Mouse (Mus musculus): ENCODE results near the gene Ncoa5. TPM values are rescaled to one million over a fixed set of nuclear protein-coding genes. Genes with fewer than 3 reads are reported as not detected.

Gene Ncoa5
- total RNA-seq, 2 experiments from 2014 or later, result 29.3 to 35.9 TPM

- DNase-seq, result no peak
Observed at GRCm38 (mm10) chr2:165050826-165051548, 16.3 kb upstream of the Ncoa5 start.

- no peak for DNase-seq
Observed at GRCm38 (mm10) chr2:165049044-165049443, 14.4 kb upstream of the Ncoa5 start.

- no peak for DNase-seq
Observed at GRCm38 (mm10) chr2:165043729-165044128, 9.1 kb upstream of the Ncoa5 start.

GRCm38 (mm10) chr2:165043090-165043636 is 8.5 kb upstream of the Ncoa5 start:
- no peak for DNase-seq

GRCm38 (mm10) chr2:165042126-165042525 is 7.5 kb upstream of the Ncoa5 start:
- DNase-seq, result no peak

GRCm38 (mm10) chr2:165037415-165037814 is 2.7 kb upstream of the Ncoa5 start:
- DNase-seq, result no peak

- no peak for DNase-seq
Observed at GRCm38 (mm10) chr2:165035058-165035431, 378 bp upstream of the Ncoa5 start.

GRCm38 (mm10) chr2:165033306-165033705 is 1.4 kb downstream of the Ncoa5 start:
- DNase-seq, result no peak

GRCm38 (mm10) chr2:165032533-165032932 is 2.1 kb downstream of the Ncoa5 start:
- no peak for DNase-seq

- DNase-seq, result no peak
Observed at GRCm38 (mm10) chr2:165027163-165027562, 7.5 kb downstream of the Ncoa5 start.

- DNase-seq, result no peak
Observed at GRCm38 (mm10) chr2:165020490-165020889, 14.2 kb downstream of the Ncoa5 start.

- no peak for DNase-seq
Observed at GRCm38 (mm10) chr2:165014935-165015334, 19.7 kb downstream of the Ncoa5 start.

- peak; percentile 54 for DNase-seq
Observed at GRCm38 (mm10) chr2:165010351-165010750, 24.3 kb downstream of the Ncoa5 start.

GRCm38 (mm10) chr2:165009581-165009980 is 25.1 kb downstream of the Ncoa5 start:
- DNase-seq, result peak; percentile 60

GRCm38 (mm10) chr2:165009161-165009560 is 25.5 kb downstream of the Ncoa5 start:
- DNase-seq, result no peak

GRCm38 (mm10) chr2:165007986-165008385 is 26.7 kb downstream of the Ncoa5 start:
- DNase-seq, result no peak

- no peak for DNase-seq
Observed at GRCm38 (mm10) chr2:165006813-165007212, 27.9 kb downstream of the Ncoa5 start.

GRCm38 (mm10) chr2:165004237-165004636 is 30.4 kb downstream of the Ncoa5 start:
- no peak for DNase-seq

GRCm38 (mm10) chr2:165003108-165003507 is 31.6 kb downstream of the Ncoa5 start:
- DNase-seq, result no peak

GRCm38 (mm10) chr2:165001958-165002357 is 32.7 kb downstream of the Ncoa5 start:
- DNase-seq, result no peak

GRCm38 (mm10) chr2:164997721-164998428 is 36.8 kb downstream of the Ncoa5 start:
- peak; percentile 75 for DNase-seq

- peak; percentile 28 for DNase-seq
Observed at GRCm38 (mm10) chr2:164996848-164997720, 37.6 kb downstream of the Ncoa5 start.

Measured in adrenal gland, postnatal 10 days (tissue).